Mouse (Mus musculus) granulocyte monocyte progenitor cell, adult 5-6 weeks (primary cell): Measurements from ENCODE around the gene Eno1. TPM values are rescaled to one million over a fixed set of nuclear protein-coding genes. Genes with fewer than 3 reads are reported as not detected.
A peak's percentile ranks its signal among the peaks of the same experiment; 100 is the strongest.
"Not testable (repeated sequence)": the region's sequence is repeated elsewhere in the genome, so short reads cannot be mapped to it uniquely, and the experiment has no call there.

Experiments used
- ATAC-seq: replicated peaks from 2 replicates; pipeline ENCODE4 v1.8.0; 2016; ENCODE audit warnings: mild to moderate bottlenecking, moderate TSS enrichment, inconsistent platforms; ENCODE audit not compliant: poor library complexity, severe bottlenecking
- total RNA-seq, 2 experiments: library from RNA; stranded (forward) in 1 of 2; stranded (reverse) in 1 of 2; fragments of 200-712, 200-1000 nt in 1 of 2; fragments of >200 nt in 1 of 2; fragmentation: Nextera tagmentation in 1 of 2; gene quantifications; 2 replicates each; pipeline ENCODE4 v1.2.3; 2014 to 2017

Eno1 gene
- total RNA-seq, 2 experiments from 2014 or later: 423 to 424 TPM

GRCm38 (mm10) chr4:150248009-150248408 lies 11.5 kb downstream of the Eno1 start:
- peak; percentile 93 for ATAC-seq

DNA sequence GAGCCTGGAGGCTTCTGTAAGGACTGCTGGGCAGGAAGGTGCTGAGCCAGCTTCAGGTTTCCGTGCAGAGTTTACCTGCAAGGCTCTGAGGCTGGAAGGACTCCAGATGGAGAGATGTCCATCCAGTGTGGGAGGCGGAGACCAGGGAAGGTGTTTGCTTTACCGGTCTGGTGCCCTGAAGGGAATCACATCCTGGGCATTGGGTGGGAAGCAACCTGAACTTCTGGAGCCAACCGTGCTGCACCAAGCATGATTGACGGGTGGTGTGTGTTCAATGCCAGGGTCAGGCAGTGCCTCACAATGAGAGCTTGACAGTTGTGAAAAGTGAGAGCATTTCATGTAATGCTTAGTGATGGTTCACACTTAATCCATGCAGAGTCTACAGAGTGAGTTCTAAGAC lies 12.4 kb downstream of the Eno1 start:
- no peak for ATAC-seq

DNA sequence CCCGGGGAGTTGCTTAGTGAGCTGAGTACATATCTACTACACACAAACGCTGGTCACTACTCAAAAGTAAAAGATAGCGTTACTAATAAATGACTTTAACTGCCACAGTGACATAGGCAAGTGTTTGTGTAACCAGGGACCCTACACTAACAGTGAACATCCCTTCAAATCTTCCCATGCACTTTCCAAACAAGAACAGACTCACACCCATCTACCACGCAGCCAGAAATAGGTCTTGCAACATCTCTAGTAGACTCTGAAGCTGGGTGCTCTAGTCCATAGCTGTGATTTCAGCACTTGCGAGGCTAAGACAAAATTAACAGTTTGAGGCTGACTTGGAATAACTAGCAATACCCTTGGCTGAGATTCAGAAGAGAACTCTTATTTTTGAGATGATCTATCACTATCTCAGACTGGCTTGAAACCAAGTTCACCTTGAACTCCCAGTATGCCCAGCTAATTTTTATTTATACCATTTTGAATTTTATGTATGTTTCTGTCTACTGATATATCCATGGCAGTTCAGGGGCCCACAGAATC lies 13.3 kb downstream of the Eno1 start:
- no peak for ATAC-seq

DNA sequence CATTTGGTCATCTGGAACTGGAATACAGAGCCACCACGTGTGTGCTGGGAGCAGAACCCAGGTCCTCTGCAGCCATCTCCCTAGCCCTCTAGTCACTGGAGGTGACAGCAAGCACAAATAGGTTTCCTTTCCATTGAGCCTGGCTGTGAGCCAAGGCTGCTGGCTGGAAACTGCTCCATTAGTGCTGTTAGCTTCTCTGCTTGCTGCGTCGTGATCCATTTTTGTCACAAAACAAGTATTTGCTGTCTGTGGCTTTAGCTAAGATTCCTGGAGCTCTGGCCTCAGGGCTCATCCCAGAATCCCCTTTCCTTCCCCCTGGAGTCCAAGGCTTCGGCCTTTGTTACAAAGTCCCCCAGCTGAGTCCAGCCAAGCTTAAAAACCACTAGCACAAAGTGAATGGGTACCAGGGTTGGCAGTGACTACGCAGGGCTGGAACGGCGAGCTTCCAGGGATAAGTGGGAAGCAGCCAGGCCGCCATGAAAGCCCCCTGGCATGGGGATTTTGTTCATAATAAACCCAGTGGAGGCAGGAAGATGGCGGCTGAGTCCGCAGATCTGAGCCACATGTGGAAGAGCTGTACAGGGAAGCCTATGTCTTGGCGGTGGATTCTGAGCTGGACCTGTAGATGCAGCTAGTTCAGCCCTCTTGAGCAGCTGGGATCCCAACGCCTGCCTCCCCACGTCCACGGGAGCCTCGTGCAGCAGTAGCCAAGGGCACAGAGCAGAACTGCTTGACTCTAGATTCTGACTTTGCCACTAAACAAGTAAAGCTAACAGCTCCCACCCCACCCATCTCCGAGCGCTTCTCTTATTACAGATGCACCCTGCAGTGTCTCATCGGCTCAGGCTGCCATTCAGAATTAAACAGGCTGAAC lies 14.3 kb downstream of the Eno1 start:
- no peak for ATAC-seq

GRCm38 (mm10) chr4:150254416-150254815 lies 17.9 kb downstream of the Eno1 start:
- ATAC-seq: no peak

DNA sequence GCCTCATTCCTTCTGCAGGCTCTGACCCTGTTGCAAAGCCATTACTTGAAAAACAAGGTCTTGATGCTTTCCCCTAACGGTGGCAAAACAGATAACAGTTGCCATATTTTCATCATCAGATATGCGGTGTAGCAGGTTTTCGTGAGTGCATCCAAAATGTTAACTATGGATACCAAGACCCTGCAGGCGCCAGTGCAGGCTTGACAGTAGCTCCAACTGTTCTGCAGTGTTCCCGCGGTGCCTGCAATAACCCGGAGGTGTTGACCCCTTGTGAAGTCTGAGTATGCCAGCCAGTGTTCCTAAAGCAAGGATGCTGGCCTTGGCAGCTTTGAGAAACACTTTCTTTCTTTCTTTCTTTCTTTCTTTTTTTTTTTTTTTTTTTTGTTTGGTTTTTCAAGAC lies 18.7 kb downstream of the Eno1 start:
- no peak for ATAC-seq

DNA sequence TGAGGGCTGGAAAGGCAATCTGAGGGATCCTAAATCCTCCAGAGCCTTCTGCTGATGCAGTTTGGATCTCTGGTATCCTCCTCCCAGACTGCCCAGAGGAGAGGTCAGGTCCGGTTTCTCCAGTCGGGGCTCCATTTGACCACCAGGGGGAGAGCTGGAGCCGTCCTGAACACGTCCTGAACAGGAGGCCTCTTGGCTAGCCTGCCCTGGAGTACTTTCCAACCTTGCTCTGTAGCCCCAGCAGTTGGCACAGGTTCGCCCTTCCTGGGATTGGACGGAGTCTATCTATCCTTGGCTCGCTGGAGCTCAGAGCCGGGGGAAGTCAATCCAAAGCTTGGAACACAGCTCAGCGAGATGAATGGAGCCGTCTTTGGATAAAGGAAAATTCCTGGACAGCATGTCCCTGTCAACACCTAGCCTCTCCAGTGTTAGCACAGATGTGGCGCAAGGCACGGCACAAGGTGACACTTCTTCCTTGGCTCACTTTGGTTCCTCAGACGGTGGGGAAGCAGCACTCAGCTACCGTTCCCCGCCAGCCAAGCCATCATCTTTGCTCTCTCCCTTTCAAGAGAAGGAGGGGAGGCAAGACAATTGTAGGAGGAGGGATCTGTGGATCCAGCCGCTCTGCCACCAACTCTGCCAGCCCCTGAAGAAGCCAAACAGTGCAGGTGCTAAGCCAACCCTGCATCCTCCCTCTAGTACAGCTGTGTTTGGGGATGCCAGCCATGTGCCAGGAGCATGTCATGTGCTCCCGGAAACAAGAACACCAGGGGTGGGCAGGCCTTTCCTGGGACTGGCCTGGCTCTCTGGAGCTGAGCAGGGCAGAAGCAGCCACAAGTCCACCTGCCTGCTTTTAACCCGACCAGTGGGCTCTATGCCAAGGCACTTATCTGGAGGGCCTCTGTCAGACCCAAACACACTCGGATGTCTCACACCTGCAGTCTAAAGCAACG lies 21.0 kb downstream of the Eno1 start:
- ATAC-seq: peak; percentile 86

DNA sequence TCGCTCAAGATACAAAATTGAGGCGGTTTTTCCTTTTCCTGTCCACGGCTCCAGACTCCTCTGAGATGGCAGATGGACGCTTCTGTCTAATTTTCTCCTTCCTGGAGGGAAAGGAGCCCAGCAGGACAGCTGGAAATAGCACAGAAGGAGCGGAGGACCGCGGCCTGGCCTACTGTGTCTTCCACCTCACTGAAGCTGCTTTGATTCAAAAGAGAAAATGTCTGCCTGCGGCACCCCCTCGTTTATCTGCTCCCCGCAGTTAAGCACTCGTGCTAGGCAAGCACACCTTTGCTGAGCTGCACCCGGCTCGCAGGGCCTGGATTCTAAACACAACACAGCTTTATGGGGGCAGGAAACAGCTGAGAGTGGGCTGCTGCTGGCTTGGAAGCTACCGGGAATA lies 21.9 kb downstream of the Eno1 start:
- ATAC-seq: no peak

DNA sequence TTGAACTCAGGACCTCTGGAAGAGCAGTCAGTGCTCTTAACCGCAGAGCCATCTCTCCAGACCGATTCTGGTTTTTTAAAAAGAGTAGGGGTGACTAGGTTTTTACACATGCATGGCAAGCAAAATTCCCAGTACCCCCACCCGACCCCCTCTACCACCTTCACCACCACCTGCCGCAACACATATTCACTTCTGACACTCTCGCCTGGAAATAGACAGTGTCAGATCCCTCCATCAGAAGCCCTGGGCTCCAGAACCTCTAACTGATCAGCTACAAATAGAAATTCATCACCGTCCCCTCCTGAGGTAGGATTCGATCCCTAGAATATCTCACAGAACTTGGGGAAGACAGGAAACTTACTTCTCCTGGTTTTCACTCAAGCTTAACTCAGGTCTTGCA lies 23.1 kb downstream of the Eno1 start:
- ATAC-seq: no peak

DNA sequence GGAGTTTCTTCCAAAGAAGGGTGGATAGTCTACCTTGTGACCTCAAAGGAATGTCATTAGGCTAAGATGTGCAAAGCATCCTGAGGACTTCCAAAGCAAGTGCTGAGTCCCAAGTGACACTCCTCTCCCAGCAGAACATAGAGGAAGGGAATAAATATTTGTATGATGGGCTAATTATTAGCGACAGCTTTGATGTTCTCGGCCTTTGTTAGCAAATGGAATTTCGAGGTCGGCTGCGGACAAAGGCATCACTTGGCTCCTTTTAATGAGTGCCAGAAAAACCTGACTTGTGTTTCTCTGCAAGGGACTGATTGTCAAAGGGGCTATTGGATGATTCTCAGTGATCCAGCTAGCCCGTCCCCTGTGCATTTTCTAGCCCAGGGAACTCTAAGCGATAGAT lies 23.6 kb downstream of the Eno1 start:
- ATAC-seq: no peak

GRCm38 (mm10) chr4:150260745-150261144 lies 24.2 kb downstream of the Eno1 start:
- ATAC-seq: no peak; the same call in 1 of the 2 replicates

DNA sequence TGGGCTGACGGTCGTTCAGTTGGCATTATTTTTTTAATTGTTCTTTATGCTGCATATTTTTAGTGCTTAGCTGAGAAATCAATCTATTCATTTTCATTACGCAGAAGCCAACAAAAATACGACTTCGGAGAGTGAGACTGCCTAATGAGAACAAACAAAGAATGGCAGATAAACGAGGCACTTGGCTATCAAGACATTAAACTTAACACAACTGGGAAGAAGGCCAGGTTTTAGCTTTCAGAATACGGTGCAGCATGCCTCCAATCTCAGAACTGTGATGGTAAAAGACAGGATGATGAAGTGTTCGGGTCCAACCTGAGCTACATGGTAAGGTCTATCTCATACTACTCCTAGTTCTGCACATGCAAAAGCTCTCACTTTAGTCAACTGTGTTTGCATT lies 25.8 kb downstream of the Eno1 start:
- ATAC-seq: no peak

DNA sequence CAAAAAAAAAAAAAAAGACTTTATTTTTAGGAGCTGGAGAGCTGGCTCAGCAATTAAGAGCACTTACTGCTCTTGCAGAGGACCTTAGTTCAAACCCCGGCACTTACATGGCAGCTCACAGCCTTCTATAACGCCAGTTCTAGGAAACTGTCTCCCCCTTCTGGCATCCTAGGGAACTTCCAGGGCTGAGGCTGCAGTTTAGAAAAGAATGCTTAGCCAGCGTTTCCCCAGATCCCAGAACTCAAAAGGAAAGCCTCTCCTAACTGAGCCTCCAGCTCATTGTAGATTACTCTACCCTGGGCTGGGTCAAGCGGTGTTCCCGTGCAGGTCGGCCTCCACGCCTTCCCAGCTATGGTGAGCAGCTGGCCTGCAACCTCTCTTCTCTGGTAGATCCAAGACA lies 28.4 kb downstream of the Eno1 start:
- 0 out of 2 replicates have a peak, but pooled peaks have one; percentile 11 for ATAC-seq

GRCm38 (mm10) chr4:150265471-150265870 lies 28.9 kb downstream of the Eno1 start:
- ATAC-seq: no peak

DNA sequence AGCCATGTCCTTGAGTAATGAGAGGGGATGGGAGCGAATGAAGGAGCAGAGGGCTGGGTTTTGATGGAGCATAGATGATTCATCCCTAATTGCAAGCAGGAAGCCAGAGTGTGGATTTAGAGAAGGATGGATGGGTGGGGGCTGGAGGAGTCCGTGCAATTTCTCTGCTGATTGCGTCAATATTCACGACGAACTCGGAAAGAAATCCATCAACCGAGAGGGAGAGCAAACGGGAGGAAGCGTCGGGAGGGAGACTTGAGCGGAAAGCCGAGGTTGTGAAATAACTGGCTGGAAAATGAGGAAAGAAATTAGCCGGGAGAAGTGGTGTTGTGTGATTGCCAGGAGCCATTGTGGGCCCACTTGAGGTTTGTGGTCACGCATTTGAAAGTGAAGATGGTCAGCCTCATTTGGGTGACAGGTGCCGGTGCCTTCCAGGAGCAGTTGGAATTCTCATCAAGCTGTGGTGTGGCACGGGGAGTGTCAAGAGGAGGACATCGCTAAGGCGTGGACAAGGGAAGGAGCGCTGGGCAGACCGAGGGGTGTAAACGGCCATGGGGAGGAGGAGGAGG lies 30.2 kb downstream of the Eno1 start:
- ATAC-seq: peak; percentile 47

- ATAC-seq: no peak
Measured at GRCm38 (mm10) chr4:150268674-150269653, 32.4 kb downstream of the Eno1 start.

GRCm38 (mm10) chr4:150269679-150270078 lies 33.2 kb downstream of the Eno1 start:
- peak; percentile 63 for ATAC-seq

GRCm38 (mm10) chr4:150270718-150271117 lies 34.2 kb downstream of the Eno1 start:
- ATAC-seq: not testable (repeated sequence)

GRCm38 (mm10) chr4:150272725-150273124 lies 36.2 kb downstream of the Eno1 start:
- peak; percentile 56 for ATAC-seq
